Mouse (Mus musculus) lung, postnatal 4 days (tissue): ENCODE measurements around the gene Ankrd44.

ENCODE experiments used
- DNase-seq, 2 experiments: peaks; one replicate each; pipeline ENCODE4 v3.0.0; 2021

Ankrd44 gene

DNA sequence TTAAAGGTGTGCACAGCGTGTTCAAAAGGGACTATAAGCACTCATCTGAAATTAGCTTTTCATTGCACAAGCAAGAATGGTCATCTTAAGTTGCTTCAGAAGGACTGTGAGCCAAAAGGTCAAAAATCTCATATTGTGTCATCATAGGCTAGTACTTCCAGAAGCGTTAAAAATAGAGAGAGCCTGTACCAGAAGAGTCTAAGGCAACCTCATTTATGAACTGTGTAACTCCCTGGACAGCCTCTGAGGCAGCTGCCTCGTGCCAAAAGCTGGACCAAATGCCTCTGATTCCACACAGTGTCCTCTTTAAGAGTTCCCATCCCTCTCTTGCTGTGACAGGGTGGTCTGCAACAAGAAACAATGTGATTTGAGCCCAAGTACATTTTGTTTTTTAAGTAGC is 176.7 kb downstream of the Ankrd44 start:
- no peak for DNase-seq

DNA sequence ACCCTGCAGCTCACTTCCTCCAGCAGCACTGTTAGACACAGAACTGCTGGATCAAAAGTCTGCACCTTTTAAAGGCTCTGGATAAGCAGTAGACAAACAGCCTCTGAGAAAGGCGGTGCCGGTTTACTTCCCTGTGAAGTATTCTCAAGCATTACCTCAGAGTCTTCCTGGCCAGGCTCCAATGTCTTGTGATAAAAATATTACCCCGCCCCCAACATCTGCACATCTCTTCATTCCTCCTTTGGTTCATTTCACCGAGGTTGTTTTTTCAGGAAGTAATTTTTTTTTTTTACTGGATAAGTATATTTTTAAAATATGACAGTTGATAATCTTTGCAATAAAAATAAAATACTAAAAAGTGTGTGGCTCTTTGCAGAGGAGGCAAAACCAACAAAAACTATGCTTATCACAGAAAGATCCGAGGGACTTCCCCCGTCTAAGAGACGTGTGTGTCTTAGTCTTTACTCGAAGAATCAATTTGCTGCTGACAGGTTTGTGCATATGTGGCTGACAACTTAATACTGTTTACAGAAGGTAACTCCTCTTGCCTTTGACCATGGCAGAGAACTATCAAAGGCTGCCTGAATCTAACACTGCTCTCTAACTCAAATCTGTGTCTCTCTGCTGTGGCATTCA is 178.3 kb downstream of the Ankrd44 start:
- peak in 1 of 2 experiments; percentile 45 for DNase-seq

DNA sequence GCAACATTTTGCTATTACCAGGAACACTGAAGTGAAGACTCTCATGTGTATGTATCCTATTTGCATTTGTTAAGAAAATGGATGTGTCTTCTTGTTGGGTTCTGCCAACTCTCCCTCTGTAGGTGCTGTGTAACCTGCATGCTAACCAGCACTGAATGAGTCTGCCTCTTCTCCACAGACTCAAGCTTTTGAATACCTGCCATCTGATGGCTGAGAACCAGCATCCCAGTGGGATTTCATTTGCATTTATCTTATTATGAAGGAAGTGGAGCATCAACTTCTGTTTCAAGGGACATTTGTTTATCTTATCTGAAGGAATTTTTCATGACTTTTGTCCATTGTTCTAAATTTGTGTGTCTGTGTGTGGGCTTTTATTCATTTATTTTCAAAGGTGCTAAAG is 180.5 kb downstream of the Ankrd44 start:
- no peak for DNase-seq

DNA sequence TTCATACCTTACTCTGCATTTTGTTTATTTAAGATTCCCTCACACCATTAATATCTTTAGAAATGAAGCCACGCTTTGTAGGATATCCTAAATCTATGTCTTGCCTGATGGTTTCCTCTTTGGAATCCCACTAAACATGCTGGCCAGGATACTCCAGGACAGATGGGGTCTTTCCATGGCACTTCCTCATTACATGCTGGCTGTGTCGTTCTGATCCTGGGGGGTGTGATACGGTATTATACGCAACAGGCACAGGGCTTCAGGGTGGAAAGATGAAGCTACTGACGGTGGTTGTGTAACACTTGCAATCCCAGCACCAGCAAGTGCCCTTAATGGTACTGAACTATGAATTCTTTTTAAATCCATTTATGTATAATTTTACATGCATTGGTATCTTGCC is 182.0 kb downstream of the Ankrd44 start:
- DNase-seq, result no peak

DNA sequence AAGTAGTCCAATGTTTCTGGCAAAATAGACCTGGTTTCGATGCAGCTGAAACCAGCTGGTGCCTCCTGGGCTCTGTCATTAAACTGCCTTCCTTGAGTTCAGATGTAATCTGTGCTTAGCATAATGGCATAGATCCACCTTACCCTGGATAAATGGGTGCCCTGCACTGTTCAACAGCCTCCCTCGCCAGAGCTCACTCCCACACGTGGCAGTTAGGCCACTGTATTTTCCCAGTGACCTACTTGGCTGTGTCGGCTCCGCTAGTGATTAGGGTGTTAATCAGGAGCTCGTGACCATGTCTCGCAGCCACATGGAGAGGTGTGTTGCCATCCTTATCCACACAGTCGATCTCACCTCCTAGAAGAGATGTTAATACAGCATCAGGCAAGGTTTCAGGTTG is 183.1 kb downstream of the Ankrd44 start:
- no peak for DNase-seq

DNA sequence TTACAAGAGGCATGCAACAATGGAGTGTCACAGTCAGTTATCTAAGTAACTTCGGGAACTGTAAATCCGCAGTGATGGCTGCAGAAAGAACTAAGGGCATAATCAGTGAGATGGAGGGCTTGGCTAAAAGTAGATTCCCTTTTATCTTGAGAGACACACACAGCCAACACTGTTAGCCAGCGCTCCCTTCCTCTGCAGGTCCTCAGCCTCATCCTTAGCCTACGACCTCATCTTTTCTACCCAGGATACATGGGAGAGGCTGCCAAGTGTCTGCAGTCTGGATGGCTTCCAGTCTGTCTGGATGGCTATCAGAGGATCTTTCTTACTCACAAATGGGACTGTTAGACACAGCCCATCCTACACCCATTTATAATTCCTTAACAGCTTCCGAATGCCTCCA is 185.3 kb downstream of the Ankrd44 start:
- DNase-seq, result peak; percentile 61 to 81

DNA sequence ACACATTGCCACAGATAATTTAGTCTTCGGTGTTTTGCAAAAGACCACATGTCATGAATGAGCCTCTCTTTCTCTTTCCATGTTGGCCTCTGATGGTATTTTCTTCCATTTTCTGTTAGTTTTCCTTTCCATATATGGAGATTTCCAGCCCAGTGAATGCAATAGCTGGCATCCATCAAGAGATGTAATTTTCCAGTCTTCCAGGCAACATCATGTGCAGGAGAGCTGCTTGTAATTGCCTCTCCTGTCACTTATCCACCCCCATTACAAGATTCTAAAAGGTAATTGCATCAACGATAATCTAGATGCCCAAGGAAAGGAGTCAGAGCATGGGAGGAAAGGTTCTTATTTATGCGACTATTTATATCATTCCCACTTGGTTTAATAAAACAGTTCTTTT is 188.7 kb downstream of the Ankrd44 start:
- DNase-seq, result no peak

DNA sequence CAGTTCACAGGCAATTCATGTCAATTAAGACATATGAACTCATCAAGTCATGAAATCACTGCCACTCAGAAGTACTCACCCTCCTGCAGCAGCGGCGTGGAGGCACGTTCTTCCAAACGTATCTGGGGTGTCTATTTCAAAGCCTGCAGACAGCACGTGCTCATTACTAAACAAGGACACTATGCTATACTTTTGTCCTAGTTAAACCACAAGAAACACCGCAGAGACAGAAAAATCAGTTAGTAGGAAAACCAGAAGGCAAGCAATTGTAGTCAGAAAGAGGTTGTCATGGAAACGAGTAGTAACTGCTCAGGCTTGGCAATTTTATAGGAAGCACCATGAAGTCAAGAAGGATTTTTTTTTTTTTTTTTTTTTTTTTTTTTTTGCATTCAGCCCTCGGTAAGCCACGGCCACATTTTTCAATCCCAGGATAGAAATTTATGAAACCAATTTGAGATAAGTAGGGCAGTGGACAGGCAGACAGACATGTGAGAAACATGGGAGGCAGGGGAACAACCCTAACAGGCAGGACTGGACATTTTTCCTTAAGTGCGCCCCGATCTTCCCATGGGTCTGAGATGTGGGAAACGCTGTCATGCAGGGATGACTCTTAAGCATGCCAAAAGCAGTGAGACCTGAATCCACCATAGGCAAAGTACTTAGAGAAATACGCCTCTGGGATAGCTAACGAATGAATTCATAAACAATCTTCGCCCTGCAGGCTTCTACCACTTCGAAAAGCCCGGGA is 191.1 kb downstream of the Ankrd44 start:
- DNase-seq, result no peak

DNA sequence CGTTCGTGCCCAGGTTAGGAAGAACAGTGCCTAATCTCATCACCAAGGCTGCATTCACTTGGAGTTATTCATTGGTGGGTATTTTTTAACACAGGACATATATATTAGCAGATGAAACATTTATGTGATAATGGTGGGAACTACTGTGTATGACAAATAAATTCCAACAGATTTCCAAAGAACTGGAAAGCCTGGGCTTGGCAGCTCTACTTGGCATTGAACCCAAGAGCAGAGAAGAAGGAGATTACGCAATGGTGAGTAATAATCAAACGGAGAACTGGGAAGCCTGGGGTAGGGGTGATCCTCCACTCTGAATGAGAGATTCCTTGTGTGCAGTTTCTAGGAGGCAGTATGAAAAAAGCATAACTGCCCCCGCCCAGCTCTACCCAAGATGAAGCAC is 196.9 kb downstream of the Ankrd44 start:
- DNase-seq, result peak in 1 of 2 experiments; percentile 33

DNA sequence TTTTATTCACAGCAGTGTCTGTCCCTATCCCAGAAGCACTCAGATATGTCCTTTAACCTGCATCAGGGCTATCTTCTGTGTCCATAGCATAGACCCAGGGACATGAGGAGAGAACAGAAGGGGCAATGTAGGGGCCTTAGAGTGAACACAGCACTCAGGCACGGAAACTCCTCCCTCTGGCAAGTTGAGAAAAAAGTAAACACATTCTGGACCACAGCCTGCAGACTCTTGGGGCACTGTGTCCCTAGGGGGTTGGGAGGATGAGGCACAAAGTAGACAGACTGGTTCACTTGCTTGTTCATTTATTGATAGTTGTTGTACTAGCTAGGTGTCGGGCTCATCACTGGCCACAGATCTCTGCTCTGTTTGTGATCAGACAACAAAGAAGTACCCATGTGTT is 199.6 kb downstream of the Ankrd44 start:
- no peak for DNase-seq

DNA sequence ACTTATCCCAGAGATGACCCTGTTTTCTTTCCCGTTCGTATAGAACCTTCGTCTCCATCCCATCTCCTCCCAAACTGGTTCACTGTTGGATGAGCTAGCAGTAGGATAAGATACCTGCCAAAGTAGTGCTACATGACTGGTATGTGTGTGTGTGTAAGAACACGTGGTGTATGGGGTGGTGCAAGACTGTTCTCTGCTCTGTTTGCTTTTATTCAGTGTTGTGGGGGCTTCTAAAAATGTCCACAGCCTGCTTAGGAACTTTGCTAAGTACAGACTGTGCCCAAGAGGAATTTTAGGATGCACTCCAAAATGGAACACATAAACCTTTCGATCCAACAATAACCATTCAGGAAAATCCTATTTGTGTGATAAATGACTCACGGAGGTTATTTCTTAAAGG is 209.3 kb downstream of the Ankrd44 start:
- DNase-seq, result no peak

DNA sequence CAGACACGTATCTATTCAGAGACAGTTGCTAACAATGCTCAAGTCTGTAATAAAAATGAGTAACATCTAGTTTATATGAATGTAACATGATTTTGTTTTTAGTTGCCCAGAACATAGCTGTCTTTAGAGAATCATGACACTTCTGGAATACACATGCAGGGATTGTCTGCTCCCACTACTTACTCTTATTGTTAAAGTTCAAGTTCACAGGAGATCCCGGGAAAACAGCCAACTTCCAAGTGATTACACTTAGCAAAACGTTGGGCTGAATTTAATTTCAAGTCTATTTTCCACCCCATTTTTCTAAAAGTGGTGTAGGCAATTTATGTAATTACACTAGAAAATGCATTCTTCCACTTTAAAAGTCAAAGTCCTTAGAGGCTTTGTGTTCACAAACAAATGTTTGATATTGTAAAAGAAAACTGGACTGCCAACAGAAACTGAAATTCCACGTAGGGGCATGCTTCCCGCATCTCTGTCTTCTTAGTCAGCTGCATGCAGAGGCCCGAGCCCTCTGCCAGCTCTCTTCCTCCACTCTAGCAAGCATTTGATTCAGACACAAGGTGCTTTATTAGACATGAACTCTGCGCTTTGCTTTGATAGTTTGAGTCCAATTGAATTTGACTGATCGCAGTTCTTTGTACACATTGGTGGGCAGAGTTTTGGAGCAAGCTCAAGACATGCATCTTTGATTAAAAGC is 211.0 kb downstream of the Ankrd44 start:
- no peak for DNase-seq

DNA sequence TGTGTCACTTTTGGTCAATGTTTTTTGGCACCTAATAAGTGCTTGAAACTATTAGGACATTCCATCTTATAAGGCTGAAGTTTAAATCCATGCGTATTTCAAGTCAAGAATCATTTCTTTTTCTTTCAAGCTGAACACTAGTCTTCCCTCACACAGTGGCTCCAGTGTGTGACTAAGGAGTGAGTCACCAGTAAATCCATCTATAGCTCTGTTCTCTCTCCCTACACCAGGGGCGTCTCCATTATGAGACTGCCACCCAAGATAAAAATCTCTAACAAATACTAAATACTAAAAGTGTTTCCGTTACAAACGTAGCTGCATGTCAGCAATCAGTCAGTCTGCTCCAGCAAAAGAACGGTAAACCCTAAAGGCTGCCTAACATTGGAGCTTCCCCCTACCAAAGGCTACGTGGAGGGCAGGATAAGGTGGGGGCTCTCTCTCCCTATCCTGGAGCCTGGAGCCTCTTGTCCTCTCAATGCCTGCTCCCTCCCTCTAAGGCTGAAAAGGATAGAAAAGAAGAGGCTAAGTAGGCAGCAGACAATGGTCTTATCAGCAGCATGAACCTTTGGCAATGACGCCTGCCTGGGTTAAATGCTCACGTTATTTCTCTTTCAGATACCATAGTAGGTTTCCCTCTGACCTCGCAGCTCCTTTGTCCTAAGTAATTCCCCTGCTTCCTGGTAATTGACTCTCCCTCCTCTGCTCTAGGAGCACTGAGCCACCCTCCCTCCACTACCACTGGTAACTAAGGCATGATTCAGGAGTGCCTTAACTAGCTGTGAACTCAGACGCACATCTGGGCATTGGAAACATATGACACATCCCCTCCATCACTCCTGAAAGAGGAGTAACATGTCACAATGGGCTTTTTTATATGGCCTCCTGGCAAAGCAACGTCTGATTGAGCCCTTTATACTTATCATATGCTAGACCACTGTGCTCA is 212.7 kb downstream of the Ankrd44 start:
- DNase-seq, result no peak

DNA sequence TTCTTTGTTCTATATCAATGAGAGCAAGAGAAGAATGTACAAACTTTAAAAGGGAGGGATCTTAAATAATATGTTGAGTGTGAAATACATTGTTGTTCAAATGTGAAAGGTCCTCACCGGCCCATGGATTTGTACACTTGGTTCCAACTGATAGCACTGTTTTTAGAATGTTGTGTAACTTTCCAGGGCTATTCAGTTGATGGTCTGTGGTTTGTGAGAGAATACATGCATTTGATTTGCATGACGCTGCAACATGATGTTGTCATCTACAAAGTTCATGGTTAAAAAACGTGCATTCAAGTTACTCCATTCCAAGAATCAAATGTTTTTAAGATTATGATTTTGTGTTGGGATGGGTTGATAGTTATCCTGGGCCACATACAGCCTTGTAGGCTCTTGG is 214.6 kb downstream of the Ankrd44 start:
- no peak for DNase-seq

DNA sequence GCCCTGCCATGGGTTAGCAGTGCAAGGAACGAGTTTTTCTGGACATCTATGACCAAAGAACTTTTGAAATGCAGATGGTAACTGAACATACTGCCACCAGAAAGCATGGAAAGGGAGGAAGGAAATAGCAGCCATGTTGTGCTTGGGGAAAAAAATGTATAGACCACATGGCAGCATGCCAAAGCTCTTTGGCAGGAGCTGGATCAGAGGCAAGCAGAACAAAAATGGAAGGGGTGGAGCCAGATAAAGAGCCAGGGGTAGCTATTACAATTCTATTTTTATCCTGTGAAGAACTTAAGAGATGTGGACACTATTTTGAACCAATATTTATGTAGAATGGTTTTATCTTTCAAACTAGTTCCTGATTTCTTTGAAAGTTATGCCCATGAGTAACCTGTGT is 215.6 kb downstream of the Ankrd44 start:
- peak; percentile 16 to 31 for DNase-seq

DNA sequence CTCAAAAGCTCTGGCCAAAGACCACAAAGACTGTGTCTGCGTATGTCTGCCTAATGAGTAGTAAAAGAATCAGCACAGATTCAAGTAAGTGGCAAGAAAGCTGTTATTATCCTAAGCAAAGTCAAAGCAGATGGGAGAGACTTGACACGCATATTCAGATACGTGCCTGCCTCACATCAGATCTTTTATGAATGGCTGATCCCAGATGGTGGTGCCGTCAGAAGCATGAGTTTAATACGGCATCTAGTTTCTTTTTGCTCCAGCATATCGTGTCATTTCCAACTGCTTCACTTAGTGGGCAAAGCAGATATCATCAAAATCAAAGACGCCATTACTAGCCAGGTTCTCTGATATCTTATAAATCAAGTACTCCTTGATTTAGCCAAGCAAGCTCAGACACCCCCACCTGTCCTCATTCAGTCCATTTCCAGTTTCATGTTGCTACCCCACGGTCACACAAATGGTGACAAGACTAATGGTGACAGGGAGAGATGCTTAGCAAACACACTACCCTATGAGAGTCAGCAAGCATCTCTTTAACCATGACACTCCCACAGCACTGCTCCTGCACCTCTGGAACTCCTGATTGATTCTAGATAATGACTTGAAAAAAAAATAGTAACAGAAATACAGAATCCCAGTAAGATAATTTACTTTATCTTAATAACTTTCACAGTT is 218.2 kb downstream of the Ankrd44 start:
- DNase-seq, result no peak

DNA sequence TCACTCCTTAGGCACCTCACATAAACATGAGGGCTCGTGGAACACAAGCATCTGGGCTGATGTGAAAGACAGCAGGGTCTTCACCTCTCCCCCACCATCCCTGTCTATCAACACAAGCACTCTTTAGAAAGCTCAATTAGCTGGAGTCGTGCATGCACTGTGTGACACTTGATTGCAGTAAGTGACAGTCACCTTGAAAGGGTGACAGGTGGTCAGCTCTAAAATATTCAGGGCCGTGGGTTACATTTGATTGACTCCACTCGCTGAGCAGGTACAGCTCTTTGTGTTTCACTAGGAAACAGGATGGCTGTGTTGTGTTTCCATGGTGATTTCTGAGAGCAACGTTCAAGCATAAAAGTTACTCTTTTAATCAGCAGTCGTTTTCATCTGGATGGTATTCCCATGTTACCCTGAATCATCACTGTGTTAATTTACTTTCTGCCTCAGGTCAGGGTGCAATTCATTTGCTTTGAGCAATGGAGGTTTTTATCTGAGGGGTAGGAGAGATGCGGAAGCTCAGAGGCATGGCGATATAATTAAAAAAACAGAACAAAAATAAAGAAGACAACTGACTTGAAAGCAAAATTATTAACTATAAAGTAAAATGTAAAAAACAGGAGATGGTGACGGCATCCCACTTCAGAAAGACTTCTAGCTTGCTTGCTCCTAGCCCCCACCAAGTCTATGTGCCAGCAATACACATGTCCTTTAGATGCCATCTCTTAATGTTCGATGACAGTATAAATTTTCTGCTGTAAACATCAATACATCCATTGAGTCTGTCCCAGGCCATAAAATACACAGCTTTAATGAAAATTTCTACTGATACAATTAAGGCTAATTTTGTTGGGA is 218.9 kb downstream of the Ankrd44 start:
- no peak for DNase-seq

DNA sequence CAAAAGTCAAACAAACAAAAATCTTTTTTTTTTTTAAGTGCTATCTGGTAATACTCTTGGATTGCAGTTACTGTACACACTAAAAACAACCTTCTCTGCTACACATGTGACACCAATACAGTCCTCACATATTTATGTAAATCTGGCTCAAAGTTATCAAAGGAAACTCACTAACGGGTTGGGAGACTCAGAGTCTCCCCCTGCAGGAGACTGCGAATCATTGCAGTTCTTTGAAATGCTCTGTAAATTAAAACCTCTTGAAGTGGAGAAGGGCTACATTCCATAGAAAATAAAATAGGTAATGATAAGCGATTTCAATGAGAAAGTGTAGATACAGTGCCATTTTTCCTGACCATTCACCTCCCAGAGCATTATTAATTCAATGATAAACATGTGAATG is 219.6 kb downstream of the Ankrd44 start:
- no peak for DNase-seq

DNA sequence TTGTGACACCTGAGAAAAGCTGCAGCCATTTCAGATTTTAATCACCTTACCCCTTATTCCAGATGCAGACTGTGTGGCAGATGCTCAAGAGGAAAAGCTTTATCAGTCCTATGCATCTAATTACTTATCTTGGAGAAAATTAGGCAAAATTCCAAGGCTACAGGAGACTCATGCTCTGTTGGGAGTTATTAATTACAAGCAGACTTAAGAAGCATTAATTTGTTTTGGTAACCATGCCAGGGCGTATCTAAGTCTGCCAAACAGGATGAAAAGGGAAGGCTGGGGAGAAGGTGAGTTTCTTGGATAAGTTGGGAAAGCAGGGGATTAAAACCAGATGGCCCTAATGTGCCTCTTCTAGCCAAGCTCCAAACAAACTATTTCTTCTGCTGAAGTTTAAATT is 222.7 kb downstream of the Ankrd44 start:
- DNase-seq, result no peak

DNA sequence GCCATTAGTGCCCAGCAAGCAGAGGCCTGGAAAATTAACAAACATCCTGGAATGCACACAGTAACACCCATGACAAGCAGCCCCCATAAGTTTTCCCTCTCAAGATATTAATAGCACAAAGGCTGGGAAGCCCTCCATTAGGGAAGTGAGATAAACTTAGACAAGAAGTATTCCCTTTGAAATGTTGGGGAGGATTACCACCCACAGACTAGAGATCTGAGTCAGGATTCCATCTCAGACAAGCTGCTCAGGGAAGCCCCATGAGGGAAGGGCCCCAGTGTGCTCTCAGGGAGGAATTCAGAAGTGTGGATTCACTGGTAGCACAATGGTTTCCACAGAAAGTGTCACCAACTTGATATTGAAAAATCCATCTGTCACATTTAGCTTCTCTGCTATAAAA is 223.3 kb downstream of the Ankrd44 start:
- no peak for DNase-seq

DNA sequence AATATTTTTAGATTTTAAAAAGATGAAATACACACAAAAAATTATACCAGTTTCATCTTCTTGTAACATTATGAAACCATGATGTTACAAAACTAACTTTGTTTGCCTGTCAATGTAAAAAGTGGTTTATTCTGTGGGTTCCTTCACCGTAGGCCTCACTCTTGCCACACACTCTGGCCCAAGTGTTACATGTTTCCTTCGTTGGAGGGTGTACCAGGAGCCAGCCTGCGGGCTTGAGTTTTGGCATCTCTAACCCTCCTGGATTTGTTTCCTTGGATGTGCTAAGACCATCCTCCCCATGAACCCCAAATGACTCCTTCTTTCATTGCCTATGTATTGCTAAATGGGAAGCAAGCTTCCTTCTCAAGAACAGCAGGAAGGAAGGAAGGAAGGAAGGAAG is 230.8 kb downstream of the Ankrd44 start:
- DNase-seq, result no peak

DNA sequence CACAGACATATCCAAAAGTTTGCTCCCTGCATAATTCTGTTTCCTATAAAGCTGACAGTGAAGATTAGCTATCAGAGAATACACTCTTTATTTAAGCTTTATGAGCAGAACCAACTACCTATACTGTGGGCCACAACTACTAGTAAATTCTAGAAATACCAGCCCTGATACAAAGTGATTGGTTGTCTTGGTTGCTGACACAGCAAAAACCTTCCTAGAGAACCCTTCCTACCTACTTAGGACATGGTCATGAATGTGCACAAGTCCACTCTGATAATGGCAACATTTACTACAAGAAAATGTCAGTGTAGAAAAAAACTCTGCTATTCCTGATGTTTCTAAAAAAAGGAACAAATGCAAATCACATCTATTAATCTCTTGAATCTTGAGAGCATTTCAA is 234.4 kb downstream of the Ankrd44 start:
- no peak for DNase-seq
